Mouse (Mus musculus): ENCODE results near the gene Gp5.

Gp5 gene

DNA sequence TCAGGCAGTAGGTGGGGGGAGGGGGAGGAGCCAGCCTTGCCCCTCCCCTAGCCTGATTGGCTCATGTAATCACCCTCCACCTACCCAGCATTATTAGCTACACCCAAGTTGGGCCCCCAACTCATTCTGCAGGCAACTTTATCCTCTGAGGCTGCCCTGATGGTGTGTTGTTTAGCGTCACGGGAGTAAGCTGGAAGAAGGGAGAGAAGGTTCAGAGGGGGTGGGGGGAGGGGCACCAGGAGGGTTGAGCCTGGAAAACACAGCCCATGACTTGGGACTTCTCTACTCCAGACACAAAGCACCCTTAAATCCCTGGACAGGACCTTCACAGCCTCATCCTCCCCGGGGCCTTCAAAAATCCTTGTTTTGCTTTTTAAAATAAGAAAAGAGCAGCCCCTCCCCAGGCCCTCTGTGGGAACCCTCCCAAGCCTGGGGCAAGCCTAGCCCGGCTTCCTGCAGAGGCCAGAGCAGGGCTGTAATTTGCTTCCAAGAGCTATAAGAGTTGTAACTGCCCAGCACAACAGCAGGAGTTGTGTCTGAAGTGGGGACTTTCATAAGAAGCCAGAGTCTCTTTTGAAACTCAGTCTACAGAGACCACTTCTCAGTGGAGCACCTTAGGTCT lies 29.8 kb downstream of the Gp5 start:
- DNase-seq (ENCODE audit: extremely low spot score, low read depth, low spot score) = no peak

DNA sequence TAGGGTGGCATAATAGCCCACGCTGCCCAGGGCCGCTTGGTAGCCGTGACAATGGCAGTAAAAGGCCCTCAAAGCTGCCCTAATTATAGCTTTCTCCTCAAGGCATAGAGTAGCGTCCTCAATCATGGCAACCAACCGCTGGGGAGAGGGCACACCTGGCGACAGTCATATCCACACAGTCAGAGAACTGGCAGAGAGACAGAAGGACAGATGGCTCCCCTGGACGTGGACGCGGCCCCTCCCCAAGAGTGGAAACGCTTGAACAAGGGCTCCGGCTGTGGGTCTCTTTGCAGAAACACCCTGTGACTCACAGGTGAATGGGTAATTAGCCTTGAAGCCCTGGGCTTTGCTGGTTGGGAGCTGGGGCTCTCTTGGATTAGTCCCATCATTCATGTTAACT lies 32.2 kb downstream of the Gp5 start:
- no peak for DNase-seq (ENCODE audit: extremely low spot score, low read depth, low spot score)

DNA sequence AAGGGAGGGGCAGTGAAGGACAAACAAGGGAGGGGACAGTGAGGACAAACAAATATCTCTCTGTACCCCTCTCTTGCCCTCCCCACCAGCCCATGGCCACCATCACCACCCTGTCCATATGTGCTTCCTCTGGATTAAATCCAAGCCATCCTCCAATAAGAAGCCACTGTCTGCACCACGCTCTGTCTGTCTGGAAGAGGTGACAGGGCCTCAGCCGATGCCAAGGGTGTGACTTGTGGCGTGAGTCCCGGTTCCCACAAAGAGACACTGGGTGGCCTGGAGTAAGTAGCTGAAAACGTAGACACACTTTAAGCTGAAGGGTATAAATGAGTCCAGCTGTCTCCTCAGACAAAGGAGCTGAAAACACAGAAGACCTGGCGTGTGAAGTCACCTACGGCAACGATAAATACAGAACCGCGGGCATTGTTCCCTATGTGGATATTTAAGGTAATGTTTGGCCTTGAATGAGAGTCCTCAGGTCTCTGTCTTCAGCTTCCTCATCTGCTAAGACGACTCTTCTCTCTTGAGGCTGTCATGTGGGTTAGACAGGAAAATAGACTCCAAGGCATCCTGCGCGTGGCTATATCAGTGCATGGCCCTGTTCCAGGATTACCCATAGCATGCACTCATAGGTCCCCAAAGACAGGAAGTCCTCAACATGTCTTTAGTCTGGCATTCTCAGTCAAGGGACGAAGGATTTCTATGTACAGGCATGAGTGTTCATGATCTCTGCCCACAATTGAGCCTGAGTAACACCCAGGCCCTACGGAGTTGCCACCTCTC lies 34.8 kb downstream of the Gp5 start:
- no peak for DNase-seq (ENCODE audit: extremely low spot score, low read depth, low spot score)

DNA sequence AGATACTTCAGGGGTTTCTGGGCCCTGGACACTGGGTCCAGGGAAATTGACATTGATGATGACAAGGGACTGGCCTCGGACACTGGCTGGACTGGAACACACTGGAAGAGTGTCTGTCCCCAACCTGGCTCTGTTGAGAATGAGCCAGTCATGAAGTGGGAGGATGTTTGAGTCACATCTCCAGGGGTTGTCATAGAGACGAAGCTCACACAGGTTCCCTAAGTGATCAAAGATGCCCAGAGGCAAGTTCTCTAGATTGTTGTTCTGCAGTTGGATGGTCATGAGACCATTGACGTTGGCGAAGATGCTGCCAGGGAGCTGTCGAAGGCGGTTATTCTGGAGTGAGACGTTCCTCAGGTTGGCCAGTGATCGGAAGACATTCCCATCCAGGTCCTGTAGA lies 37.5 kb downstream of the Gp5 start:
- no peak for DNase-seq (ENCODE audit: extremely low spot score, low read depth, low spot score)

DNA sequence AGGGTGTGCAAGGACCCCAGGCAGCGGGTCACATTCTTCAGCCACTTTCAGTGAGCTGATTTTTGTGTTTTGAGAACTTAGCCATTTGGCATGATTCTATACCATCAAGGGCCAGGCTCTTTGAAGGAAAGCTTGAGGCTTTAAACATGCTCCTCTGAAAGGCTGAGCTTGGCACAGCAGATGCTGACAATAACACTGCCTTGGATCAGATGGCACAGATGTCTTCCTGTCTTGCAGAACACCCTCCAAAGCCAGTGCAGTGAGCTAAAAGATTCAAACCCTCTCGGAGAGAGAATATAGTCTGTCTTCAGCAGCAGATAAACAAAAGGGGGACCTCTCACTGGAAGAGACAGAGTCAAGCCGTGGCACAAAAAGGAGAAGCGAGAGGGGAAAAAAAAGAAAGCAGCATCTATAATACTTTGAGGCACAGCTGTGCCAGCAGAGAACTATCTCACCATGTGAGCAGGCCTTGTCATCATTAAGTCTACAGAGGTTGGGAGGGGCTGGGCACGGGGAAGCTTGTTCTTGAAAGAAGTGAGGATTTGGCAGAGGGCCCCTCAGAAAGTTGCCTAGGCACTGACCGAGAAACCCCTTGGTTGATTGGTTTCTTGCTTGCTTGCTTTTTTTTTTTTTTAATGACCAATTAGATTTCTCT lies 38.5 kb downstream of the Gp5 start:
- no peak for DNase-seq (ENCODE audit: extremely low spot score, low read depth, low spot score)

DNA sequence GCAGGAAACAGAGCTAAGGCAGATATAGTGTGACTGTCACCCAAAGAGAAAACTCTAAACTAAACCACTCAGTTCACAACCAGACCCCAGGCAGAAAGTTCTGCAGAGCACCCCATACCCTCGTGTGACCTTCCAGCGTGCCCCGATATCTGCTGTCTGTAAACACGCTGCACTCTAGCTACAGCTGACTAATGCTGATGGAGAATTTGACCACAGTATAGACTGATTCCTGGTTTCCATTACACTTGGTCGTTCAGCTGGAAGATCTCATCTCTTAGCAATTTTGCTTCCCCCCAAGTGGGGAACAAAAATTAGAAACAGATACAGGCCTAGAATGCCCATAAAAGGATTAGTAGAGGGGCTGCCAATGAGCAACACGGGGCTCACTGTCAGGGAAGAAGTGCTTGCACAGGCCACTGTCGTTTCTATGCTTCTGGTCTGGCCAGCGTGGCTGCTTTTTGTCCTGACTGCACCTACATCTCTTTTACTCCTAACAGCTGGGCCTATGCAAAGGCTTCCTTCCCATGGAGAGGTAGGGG lies 39.3 kb downstream of the Gp5 start:
- DNase-seq (ENCODE audit: extremely low spot score, low read depth, low spot score) = no peak

DNA sequence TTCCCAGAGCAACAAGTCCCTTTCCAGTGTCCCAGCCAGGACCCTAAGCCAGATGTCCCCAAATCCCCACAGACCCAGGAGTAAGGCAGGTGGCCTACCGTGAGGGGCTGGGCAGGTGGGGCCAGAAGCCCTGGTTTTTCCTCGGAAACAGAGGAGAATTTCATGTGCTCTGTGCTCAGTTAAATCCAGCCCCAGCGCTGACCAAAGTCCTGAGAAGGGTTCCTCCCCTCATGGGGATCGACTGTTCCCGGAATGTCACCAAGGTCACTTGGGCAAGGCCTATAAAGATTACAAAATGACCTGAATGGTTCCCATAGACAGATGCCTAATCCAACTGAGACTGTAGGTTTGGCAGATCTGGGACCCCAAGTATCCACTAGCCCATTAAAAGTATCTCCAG lies 43.2 kb downstream of the Gp5 start, which contains the start of gene Cpn2:
TSS of gene Cpn2 (minus strand) at position 141 of the 400 bp plus-strand sequence.
- no peak for DNase-seq (ENCODE audit: extremely low spot score, low read depth, low spot score)

DNA sequence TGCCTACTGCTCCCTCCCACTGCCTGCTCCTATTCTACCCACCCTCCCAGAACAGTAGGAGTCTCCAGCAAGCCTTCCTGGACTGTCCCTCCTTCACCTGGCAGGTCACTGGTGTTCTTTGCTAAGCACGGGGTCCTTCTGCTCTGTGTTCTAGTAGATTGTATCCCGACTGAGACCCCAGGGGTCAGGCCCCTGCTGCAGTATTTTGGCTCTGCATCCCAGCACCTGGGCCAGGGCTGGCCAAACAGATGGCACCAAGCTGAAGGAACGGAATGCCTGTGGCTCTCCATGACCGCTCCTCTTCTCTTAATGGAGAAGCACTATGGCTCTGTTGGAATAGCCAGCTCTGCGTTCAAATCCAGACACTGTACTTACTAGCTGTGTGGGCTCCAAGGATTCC lies 44.0 kb downstream of the Gp5 start:
- DNase-seq (ENCODE audit: extremely low spot score, low read depth, low spot score) = no peak

DNA sequence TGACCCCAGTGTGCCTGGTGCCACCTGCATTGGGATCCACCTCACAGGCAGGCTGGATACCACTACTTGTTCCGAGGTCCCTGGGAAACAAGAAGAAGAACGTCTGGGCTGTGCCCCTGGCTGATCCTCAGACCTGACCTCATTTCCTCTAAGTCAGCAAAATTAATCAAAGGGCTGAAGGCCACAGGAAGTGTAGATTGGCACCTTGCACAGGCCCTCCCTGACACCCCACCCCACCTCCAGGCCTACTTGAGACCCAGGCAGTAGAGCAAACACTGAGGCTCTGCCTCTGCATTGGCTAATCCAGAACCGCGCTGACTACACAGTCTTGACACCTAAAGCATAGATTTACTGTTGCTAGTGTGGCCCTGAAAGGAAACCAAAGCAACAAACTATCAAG lies 45.0 kb downstream of the Gp5 start:
- no peak for DNase-seq (ENCODE audit: extremely low spot score, low read depth, low spot score)

DNA sequence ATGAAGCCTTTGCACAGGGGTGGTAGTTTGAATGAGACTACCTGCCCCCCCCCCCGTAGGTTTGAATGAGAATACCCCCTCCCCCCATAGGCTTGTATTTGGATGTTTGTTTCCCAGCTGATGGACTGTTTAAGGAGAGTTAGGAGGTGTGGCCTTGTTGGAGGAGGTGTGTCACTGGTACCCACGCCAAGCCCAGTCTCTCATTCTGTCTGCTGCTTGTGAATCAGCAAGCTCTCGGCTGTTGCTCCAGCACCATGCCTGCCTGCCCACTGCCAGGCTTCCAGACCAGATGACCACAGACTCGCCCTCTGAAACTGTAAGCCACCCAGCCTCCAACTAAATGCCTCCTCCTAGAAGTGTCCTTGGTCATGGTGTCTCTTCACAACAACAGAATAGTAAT lies 47.4 kb downstream of the Gp5 start:
- DNase-seq (ENCODE audit: extremely low spot score, low read depth, low spot score) = no peak

DNA sequence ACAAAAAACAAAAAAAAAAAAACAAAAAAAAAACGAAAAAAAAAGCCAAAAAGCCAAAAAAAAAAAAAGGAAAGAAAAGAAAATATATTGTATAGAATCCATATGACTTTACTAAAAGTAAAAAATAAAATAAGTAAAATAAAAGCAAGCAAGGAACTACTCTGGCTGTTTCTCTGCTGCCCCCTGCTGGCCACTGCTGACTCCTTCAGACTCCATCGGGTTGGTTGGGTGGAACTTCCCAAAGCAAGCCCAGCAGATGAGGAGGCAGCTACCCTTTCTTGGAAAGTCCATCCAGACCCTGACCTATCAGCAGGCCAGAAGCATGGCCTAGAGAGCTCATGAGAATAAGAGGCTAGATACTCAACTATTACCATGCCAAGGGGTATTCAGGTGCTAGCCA lies 47.9 kb downstream of the Gp5 start:
- DNase-seq (ENCODE audit: extremely low spot score, low read depth, low spot score) = no peak

DNA sequence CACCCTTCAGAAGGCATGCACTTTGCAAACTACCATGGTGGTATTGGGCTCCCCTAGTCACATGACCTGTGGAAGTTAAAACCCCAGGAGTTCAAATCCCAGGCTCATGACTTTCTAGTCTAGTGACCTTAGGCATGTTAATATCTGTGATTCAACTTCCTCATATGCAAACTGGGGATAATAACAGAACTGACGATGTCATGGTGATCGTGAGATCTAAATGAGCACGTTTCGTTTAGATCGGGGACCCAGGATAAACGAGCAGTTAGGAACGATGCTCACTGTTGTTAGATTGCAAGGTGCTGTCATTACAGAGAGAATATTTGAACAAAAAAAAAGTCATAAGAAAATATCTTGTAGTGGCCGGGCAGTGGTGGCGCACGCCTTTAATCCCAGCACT lies 48.4 kb downstream of the Gp5 start:
- no peak for DNase-seq (ENCODE audit: extremely low spot score, low read depth, low spot score)

DNA sequence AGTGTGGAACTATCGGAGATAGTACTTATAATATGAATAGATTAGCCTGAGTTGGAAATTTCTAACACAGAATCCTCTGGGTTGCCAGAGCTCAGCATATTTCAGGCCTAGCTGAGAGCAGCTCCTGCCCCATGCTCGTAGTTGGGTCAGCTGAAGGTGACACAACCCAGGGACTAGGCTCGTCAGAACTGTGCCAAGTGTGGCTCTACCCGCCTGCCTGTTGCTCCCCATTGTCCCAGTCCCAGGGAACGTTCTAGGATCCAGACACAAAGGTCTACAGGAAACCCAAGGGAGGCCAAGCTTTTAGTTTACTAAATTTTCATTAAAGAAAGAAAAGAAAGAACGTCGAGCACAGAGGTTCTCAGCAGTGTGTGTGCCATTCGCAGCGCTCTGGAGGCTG lies 49.2 kb downstream of the Gp5 start:
- DNase-seq (ENCODE audit: extremely low spot score, low read depth, low spot score) = no peak

DNA sequence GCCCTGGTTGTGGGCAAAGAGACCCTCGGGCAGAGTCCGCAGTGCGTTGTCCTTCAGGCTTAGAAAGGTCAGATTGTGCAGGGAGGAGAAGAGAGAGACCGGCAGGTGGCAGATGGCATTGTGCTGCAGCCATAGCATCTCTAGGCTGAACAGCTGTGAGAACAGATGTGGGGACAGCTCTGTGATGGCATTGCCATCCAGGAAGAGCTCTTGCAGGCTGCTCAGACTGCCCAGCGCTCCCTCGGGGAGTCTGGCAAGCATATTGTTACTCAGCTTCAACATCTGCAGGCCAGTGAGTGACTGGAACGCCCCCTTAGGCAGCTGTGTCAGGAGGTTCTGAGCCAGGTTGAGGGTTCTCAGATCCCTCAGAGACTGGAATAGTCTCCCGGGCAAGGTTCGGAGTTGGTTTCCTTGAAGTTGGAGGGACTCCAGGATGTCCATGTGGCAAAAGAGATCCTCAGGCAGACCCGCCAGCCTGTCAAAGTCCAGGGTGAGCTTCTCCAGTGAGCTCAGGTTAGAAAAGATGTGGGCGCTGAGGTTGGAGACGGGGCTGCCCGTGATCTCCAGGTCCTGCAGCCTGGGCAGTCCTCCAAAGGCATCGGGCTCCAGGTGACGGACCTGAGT lies 50.5 kb downstream of the Gp5 start:
- DNase-seq (ENCODE audit: extremely low spot score, low read depth, low spot score) = no peak

DNA sequence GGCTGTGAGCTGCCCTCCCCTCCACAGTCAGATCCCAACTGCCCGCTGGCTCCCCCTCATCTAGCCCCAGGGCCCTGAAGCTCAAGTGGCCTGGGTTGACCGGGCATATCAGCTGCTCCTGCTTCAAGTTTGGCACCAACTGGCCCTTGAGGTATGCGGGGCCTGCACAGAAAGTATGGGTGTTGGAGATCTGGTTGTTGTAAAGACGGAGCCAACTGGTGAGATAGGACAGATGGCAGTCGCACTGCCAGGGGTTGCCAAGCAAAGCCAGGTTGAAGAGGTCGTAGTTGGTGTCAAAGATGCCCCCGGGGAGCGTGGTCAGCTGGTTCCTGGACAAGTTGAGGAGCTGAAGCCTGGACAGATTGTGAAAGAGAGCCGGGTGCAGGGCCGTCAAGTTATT lies 51.1 kb downstream of the Gp5 start:
- no peak for DNase-seq (ENCODE audit: extremely low spot score, low read depth, low spot score)

DNA sequence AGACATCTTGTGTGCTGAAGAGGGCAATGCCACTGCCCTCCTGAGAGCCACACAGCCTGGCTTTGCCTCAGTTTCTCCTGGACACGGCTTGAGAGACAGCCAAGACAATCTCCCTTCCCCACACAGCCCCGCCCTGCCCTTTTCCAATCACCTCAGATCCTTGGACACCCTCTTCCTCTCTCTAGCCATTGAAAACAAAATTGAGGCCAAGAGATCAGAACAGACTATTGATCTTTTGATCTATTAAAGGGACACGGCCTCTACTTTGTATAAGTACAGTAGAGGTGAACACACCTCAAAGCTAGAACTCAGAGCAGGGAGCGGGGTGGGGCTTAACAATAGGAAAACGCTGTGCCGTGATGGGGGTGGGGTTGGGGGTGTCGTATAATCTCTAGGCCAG lies 52.1 kb downstream of the Gp5 start:
- DNase-seq (ENCODE audit: extremely low spot score, low read depth, low spot score) = no peak

DNA sequence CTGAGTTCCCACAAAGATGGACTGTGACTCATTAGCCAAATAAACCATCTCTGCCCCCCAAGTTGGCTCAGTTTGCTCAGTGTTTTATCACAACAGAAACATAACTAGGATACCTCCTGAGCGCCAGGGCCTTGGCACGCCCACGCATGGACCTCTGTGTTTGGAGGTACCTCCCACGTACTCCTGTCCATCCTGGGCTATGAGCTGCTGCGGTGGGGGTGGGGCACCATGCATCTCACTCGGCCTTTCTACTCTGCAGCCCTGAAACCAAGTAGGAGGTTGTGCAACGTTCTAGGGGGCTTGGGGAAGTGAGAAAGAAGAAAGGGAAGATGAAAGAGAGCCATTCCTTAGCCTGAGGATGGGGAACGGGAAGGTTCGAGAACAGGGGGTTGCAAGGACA lies 52.9 kb downstream of the Gp5 start:
- no peak for DNase-seq (ENCODE audit: extremely low spot score, low read depth, low spot score)
